Mouse (Mus musculus): ENCODE measurements around the gene Eif4a3. TPM values are rescaled to one million over a fixed set of nuclear protein-coding genes. Genes with fewer than 3 reads are reported as not detected.
"Not testable (repeated sequence)": the region's sequence is repeated elsewhere in the genome, so short reads cannot be mapped to it uniquely, and the experiment has no call there.

Eif4a3 gene
- polyA plus RNA-seq, 1 experiment from 2014 or later, result 242 TPM

DNA sequence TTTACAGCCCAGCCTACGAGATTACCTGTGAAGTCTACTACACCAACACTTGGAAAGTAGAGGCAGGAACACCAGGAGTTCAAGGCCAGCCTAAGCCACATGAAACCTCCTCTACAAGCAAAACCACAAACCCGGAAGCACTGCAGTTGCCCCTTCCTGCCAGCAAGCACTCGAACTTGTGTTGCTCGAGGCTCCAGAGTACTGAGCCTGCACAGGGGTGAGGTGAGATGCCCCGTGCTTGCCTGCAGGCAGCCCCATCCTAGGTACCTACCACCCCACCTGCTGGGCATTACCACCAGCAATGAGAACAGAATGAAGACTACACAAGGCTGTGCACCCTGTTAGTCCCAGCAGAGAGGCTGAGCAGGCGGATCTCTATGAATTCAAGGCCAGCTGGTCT lies 1.9 kb downstream of the Eif4a3 start:
- H3K9me3 ChIP-seq (replicated peaks), result no peaks in the 10 kb centered on the region
- peak overlapping the region; percentile 97 for H3K4me3 ChIP-seq (replicated peaks)
- WGBS (ENCODE audit: insufficient replicate concordance), result 43% methylated on average over 6 of the region's 6 CpGs
- peaks cover 26% of the 10 kb centered on the region for H3K4me1 ChIP-seq (replicated peaks)
- ATAC-seq (ENCODE audit: low read depth) (no peak), DNase-seq (no peak)
- peak overlapping the region; percentile 90 for H3K4me2 ChIP-seq
- peak overlapping the region; percentile 97 for H3K9ac ChIP-seq
- no peak overlapping the region for H3K27ac ChIP-seq
- H3K36me3 ChIP-seq, result peaks cover 53% of the 10 kb centered on the region
- H3K27me3 ChIP-seq, result peaks cover 9% of the 10 kb centered on the region

DNA sequence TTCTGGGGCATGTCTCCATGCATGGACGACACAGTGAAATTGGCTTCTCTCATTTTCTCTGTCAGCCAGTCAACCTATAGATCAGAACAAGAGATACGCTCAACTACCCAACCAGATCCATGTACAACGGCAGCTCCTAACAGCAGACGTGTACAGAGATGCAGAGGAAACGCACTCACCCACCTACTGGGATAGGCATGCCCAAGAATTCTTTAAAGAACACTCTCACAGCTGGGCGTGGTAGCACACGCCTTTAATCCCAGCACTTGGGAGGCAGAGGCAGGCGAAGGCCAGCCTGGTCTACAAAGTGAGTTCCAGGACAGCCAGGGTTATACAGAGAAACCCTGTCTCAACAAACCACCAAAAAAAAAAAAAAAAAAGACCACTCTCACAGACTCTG lies 7.0 kb downstream of the Eif4a3 start:
- H3K9ac ChIP-seq; H3K9me3 ChIP-seq (replicated peaks); H3K27me3 ChIP-seq; H3K4me1 ChIP-seq (replicated peaks); ATAC-seq (ENCODE audit: low read depth); DNase-seq; H3K27ac ChIP-seq; H3K4me2 ChIP-seq; H3K4me3 ChIP-seq (replicated peaks): not testable (repeated sequence)
- 86% methylated on average over 8 of the region's 8 CpGs for WGBS (ENCODE audit: insufficient replicate concordance)
- H3K36me3 ChIP-seq, result peaks cover 99% of the 10 kb centered on the region

DNA sequence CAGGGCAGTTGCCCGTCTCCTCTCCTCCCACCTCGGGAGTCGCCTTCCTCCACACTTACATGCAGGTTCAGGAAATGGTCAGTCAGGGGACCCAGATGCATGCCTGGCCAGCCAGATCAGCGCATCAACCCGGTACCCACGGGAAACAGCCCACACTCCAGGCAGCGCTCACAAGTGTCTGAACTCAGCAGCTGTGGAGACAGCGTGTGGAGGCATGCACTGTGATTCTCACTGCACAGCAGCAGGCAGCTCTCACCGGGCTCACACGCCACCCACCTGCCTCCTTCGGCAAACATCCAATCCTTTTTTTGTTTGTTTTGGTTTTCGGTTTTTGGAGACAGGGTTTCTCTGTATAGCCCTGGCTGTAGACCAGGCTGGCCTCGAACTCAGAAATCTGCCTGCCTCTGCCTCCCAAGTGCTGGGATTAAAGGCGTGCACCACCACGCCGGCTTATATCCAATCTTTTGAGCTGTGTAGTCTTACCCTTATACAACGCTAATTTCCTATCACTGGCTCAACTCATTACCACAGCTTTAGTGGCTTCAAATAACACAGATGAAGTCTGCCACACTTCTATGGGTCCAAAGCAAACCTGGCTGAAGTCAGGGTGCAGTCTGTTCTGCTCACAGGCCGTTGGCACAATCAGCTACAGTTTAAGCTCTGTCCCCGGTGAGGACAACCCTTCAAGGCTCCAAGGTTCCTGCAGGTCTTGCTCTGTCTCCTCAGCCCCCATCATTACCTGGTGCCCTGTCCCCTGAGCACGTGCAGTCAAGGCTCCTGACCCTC lies 12.5 kb downstream of the Eif4a3 start:
- no peak overlapping the region for H3K27ac ChIP-seq
- WGBS (ENCODE audit: insufficient replicate concordance), result 81% methylated on average over 20 of the region's 20 CpGs
- no peak overlapping the region for H3K4me3 ChIP-seq (replicated peaks)

DNA sequence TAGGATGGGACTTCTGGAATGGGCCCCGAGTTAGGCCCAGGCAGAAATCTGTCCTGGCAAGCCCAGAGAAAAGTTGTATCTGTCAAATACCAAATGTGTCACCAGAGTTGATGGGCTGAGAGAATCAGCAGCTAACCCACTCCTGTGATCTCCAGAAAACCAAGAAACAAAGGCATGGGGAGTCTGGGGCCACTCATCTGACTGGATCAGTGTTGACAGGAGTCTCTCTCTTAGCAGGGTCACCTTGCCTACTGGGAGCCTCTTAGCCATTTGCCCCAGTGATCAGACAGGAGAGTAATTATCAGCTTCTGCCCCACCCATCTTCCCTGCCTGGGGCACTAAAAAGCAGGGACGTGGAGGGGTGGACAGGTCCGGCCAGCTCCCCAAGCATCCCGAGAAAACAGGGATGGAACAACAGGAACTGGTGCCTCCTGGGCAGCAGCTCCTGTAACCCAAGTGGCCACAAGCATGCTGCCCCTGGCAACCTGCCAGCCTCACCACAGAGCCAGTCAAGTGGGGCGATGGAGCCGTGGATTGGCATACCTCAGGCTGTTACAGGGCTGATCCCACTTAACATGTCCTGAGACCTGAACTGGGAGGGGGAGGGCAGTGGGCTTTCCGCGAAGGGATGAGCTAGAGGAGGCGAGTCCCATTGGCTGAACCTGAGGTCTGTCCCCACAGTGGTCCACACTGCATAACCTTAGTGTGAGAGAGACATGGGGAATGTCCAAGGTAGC lies 13.9 kb downstream of the Eif4a3 start:
- H3K27me3 ChIP-seq, result no peaks in the 10 kb centered on the region
- H3K36me3 ChIP-seq, result peaks cover 53% of the 10 kb centered on the region
- DNase-seq (no peak), ATAC-seq (ENCODE audit: low read depth) (no peak)
- H3K4me2 ChIP-seq, result no peak overlapping the region
- no peaks in the 10 kb centered on the region for H3K9me3 ChIP-seq (replicated peaks)
- H3K4me3 ChIP-seq (replicated peaks), result no peak overlapping the region
- WGBS (ENCODE audit: insufficient replicate concordance), result 69% methylated on average over 9 of the region's 9 CpGs
- no peak overlapping the region for H3K9ac ChIP-seq
- no peaks in the 10 kb centered on the region for H3K4me1 ChIP-seq (replicated peaks)
- H3K27ac ChIP-seq, result no peak overlapping the region

More for the DNA sequence above, 12.5 kb downstream of the Eif4a3 start:
- ATAC-seq (ENCODE audit: low read depth) (no peak), DNase-seq (no peak)
- Histone ChIP-seq H3K4me1 (replicated peaks) (no peaks in the 10 kb centered on the region), H3K9ac (no peak overlapping the region), H3K4me2 (no peak overlapping the region), H3K27me3 (no peaks in the 10 kb centered on the region), H3K36me3 (peaks cover 65% of the 10 kb centered on the region), H3K9me3 (replicated peaks) (no peaks in the 10 kb centered on the region)

DNA sequence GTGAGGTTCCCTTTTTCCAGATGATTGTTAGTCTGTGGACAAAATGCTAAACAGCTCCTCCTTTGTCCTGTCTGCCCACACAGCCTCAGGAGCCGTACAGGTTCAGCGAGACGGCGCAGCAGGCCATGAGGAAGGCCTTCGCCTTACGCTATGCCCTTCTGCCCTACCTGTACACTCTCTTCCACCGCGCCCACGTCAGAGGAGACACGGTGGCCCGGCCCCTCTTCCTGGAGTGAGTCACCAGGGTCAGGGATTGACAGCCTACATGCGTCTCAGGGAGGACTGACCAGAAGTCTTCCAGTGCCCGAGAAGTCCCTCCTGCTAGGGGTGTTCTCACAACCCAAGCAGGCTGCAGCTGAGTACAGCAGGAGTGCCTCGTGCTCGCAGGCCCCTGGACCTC lies 18.9 kb downstream of the Eif4a3 start:
- H3K9me3 ChIP-seq (replicated peaks), result no peaks in the 10 kb centered on the region
- H3K4me1 ChIP-seq (replicated peaks), result no peaks in the 10 kb centered on the region
- no peaks in the 10 kb centered on the region for H3K27me3 ChIP-seq
- 75% methylated on average over 15 of the region's 15 CpGs for WGBS (ENCODE audit: insufficient replicate concordance)
- H3K4me2 ChIP-seq, result no peak overlapping the region
- no peak overlapping the region for H3K9ac ChIP-seq
- ATAC-seq (ENCODE audit: low read depth) (no peak), DNase-seq (no peak)
- no peak overlapping the region for H3K27ac ChIP-seq
- H3K4me3 ChIP-seq (replicated peaks), result no peak overlapping the region
- H3K36me3 ChIP-seq, result peaks cover 6% of the 10 kb centered on the region

GRCm38 (mm10) chr11:119273186-119273930 lies 26.5 kb downstream of the Eif4a3 start:
- Histone ChIP-seq H3K27ac (no peak overlapping the region), H3K4me2 (no peak overlapping the region), H3K4me3 (replicated peaks) (no peak overlapping the region), H3K36me3 (peaks cover 53% of the 10 kb centered on the region), H3K9ac (no peak overlapping the region), H3K4me1 (replicated peaks) (peaks cover 21% of the 10 kb centered on the region), H3K9me3 (replicated peaks) (no peaks in the 10 kb centered on the region), H3K27me3 (no peaks in the 10 kb centered on the region)
- ATAC-seq (ENCODE audit: low read depth) (no peak), DNase-seq (no peak)
- 80% methylated on average over 8 of the region's 8 CpGs for WGBS (ENCODE audit: insufficient replicate concordance)

DNA sequence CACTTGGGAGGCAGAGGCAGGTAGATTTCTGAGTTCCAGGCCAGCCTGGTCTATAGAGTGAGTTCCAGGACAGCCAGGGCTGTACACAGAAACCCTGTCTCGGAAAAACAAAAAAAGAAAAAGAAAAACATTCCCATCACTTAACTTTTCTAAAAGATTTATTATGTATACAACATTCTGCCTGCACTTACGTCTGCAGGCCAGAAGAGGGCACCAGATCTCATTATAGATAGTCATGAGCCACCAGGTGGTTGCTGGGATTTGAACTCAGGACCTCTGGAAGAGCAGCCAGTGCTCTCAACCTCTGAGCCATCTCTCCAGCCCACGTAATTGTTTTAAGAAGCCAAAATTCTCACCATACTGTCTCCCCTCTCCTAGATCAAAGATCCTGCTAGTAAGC lies 27.4 kb downstream of the Eif4a3 start:
- Histone ChIP-seq H3K4me1 (replicated peaks) (peaks cover 28% of the 10 kb centered on the region), H3K36me3 (peaks cover 53% of the 10 kb centered on the region)
- 54% methylated on average over 3 of the region's 3 CpGs for WGBS (ENCODE audit: insufficient replicate concordance)
- H3K4me2 ChIP-seq; H3K9ac ChIP-seq; H3K4me3 ChIP-seq (replicated peaks); H3K9me3 ChIP-seq (replicated peaks); H3K27me3 ChIP-seq; H3K27ac ChIP-seq; DNase-seq; ATAC-seq (ENCODE audit: low read depth): not testable (repeated sequence)

- Histone ChIP-seq H3K4me3 (replicated peaks) (peak overlapping the region; percentile 76), H3K9me3 (replicated peaks) (no peaks in the 10 kb centered on the region), H3K4me1 (replicated peaks) (peaks cover 38% of the 10 kb centered on the region), H3K36me3 (peaks cover 29% of the 10 kb centered on the region), H3K27ac (peak overlapping the region; percentile 66), H3K27me3 (no peaks in the 10 kb centered on the region), H3K4me2 (peak overlapping the region; percentile 96), H3K9ac (peak overlapping the region; percentile 82)
- DNase-seq, result no peak
- ATAC-seq (ENCODE audit: low read depth), result no peak
- WGBS (ENCODE audit: insufficient replicate concordance), result 68% methylated on average over 16 of the region's 16 CpGs
Measured at GRCm38 (mm10) chr11:119268557-119269195, 31.2 kb downstream of the Eif4a3 start.

- Histone ChIP-seq H3K27ac (peak within 1 kb of the TSS; percentile 66), H3K9ac (peak within 1 kb of the TSS; percentile 82), H3K4me1 (replicated peaks) (peaks cover 36% of the 10 kb centered on the region), H3K4me3 (replicated peaks) (peak within 1 kb of the TSS; percentile 76), H3K27me3 (no peaks in the 10 kb centered on the region), H3K4me2 (peak within 1 kb of the TSS; percentile 96), H3K36me3 (peaks cover 22% of the 10 kb centered on the region), H3K9me3 (replicated peaks) (no peaks in the 10 kb centered on the region)
- WGBS (ENCODE audit: insufficient replicate concordance), result 2% methylated on average over 52 of the region's 52 CpGs
- peak; percentile 81 for ATAC-seq (ENCODE audit: low read depth)
- DNase-seq, result peak; percentile 91
Measured at GRCm38 (mm10) chr11:119267768-119268556, 31.9 kb downstream of the Eif4a3 start, which contains the start of gene Gaa. Gene Gaa, plus strand, starts transcription at chr11:119267887.

- H3K27me3 ChIP-seq, result no peaks in the 10 kb centered on the region
- peak overlapping the region; percentile 96 for H3K4me2 ChIP-seq
- WGBS (ENCODE audit: insufficient replicate concordance), result 52% methylated on average over 6 of the region's 6 CpGs
- 0 out of 2 replicates have a peak overlapping the region, but pooled peaks have one; percentile 10 for H3K9ac ChIP-seq
- H3K27ac ChIP-seq, result no peak overlapping the region
- H3K4me3 ChIP-seq (replicated peaks), result 0 out of 2 replicates have a peak overlapping the region, but pooled peaks have one; percentile 76
- no peak for DNase-seq
- H3K4me1 ChIP-seq (replicated peaks), result peaks cover 33% of the 10 kb centered on the region
- ATAC-seq (ENCODE audit: low read depth), result peak; percentile 8; the same call in 1 of the 2 replicates
- no peaks in the 10 kb centered on the region for H3K9me3 ChIP-seq (replicated peaks)
- H3K36me3 ChIP-seq, result peaks cover 16% of the 10 kb centered on the region
Measured at GRCm38 (mm10) chr11:119267241-119267674, 32.6 kb downstream of the Eif4a3 start.
